Mouse (Mus musculus) MEL (cell line): ENCODE data around the gene Mtln. TPM values are rescaled to one million over a fixed set of nuclear protein-coding genes. Genes with fewer than 3 reads are reported as not detected.

Source experiments
- DNase-seq: peaks from one replicate; pipeline ENCODE4 v3.0.0; 2011; ENCODE audit warnings: low read depth, low spot score
- H3K27ac ChIP-seq: 2 replicates; pipeline ENCODE4 v1.5.1; 2012; ENCODE audit warnings: low read depth, mild to moderate bottlenecking, control low read depth, low read length, moderate library complexity; ENCODE audit not compliant: control insufficient read depth
- H3K27me3 ChIP-seq, 2 experiments: fragments of 150-350 bp in 1 of 2; sonication (generic) in 1 of 2; 2 replicates each; pipeline ENCODE4 v1.6.1; 2012; ENCODE audit warnings: low read length in 2 of 2, mild to moderate bottlenecking in 2 of 2, improper control_type of control experiment in 1 of 2, moderate library complexity in 1 of 2; ENCODE audit not compliant: insufficient read depth in 2 of 2, control insufficient read depth in 1 of 2
- H3K36me3 ChIP-seq, 2 experiments: 2 replicates each; pipeline ENCODE4 v1.6.1; 2012 to 2014; ENCODE audit warnings: low read length in 2 of 2, improper control_type of control experiment in 1 of 2, inconsistent platforms in 1 of 2, mild to moderate bottlenecking in 1 of 2; ENCODE audit not compliant: insufficient read depth in 2 of 2, control insufficient read depth in 1 of 2
- H3K4me1 ChIP-seq, 2 experiments: fragments of 150-350 bp in 1 of 2; sonication (generic) in 1 of 2; 2 replicates each; pipeline ENCODE4 v1.6.1; 2012; ENCODE audit warnings: low read length in 2 of 2, improper control_type of control experiment in 1 of 2, mild to moderate bottlenecking in 1 of 2; ENCODE audit not compliant: insufficient read depth in 2 of 2, control insufficient read depth in 1 of 2
- H3K4me3 ChIP-seq, 2 experiments: fragments of 150-350 bp in 1 of 2; sonication (generic) in 1 of 2; 2 replicates each; pipeline ENCODE4 v1.5.1; 2012; ENCODE audit warnings: low read depth in 2 of 2, low read length in 2 of 2, mild to moderate bottlenecking in 2 of 2, moderate library complexity in 2 of 2, control low read depth in 1 of 2, improper control_type of control experiment in 1 of 2; ENCODE audit not compliant: control insufficient read depth in 1 of 2, insufficient read depth in 1 of 2
- H3K79me2 ChIP-seq: 2 replicates; pipeline ENCODE4 v1.6.1; 2012; ENCODE audit warnings: mild to moderate bottlenecking, low read length, moderate library complexity; ENCODE audit not compliant: control insufficient read depth, poor library complexity, insufficient read depth
- H3K9ac ChIP-seq: 2 replicates; pipeline ENCODE4 v1.6.1; 2012; ENCODE audit warnings: low read depth, mild to moderate bottlenecking, control low read depth, low read length, moderate library complexity; ENCODE audit not compliant: control insufficient read depth, poor library complexity, severe bottlenecking
- H3K9me3 ChIP-seq: fragments of 150-350 bp; sonication (generic); replicated peaks from 2 replicates; pipeline ENCODE4 v1.6.1; 2012; ENCODE audit warnings: mild to moderate bottlenecking, low read length, improper control_type of control experiment, moderate library complexity; ENCODE audit not compliant: insufficient read depth
- CHD1 ChIP-seq: IDR thresholded peaks from 2 replicates; pipeline ENCODE4 v1.6.1; 2012; ENCODE audit warnings: low read depth, mild to moderate bottlenecking, inconsistent platforms, low read length, improper control_type of control experiment
- EP300 ChIP-seq, 2 experiments: IDR thresholded peaks; 2 replicates each; pipeline ENCODE4 v1.6.1; 2011; ENCODE audit warnings: improper control_type of control experiment in 2 of 2, low read length in 2 of 2, low read depth in 1 of 2, mild to moderate bottlenecking in 1 of 2
- GABPA ChIP-seq: IDR thresholded peaks from 2 replicates; pipeline ENCODE4 v1.6.1; 2012; ENCODE audit warnings: low read depth, mild to moderate bottlenecking, inconsistent platforms, low read length, improper control_type of control experiment, moderate library complexity
- GATA1 ChIP-seq: IDR thresholded peaks from 2 replicates; pipeline ENCODE4 v1.6.1; 2011; ENCODE audit warnings: low read depth, low read length, improper control_type of control experiment
- HCFC1 ChIP-seq: IDR thresholded peaks from 2 replicates; pipeline ENCODE4 v1.6.1; 2012; ENCODE audit warnings: low read depth, mild to moderate bottlenecking, inconsistent platforms, low read length, improper control_type of control experiment, moderate library complexity
- KAT2A ChIP-seq: conservative IDR thresholded peaks from 2 replicates; pipeline ENCODE4 v1.6.1; 2012; ENCODE audit warnings: low read depth, low read length, improper control_type of control experiment, inconsistent platforms
- MAX ChIP-seq: IDR thresholded peaks from 2 replicates; pipeline ENCODE4 v1.6.1; 2011; ENCODE audit warnings: low read length, improper control_type of control experiment
- MXI1 ChIP-seq: IDR thresholded peaks from 2 replicates; pipeline ENCODE4 v1.6.1; 2011; ENCODE audit warnings: mild to moderate bottlenecking, low read depth, low read length, improper control_type of control experiment
- MYB ChIP-seq: IDR thresholded peaks from 2 replicates; pipeline ENCODE4 v1.6.1; 2011; ENCODE audit warnings: mild to moderate bottlenecking, low read depth, low read length, improper control_type of control experiment
- MYC ChIP-seq: IDR thresholded peaks from 2 replicates; pipeline ENCODE4 v1.6.1; 2011; ENCODE audit warnings: low read depth, mild to moderate bottlenecking, low read length, improper control_type of control experiment, moderate library complexity
- NELFE ChIP-seq: IDR thresholded peaks from 2 replicates; pipeline ENCODE4 v1.6.1; 2011; ENCODE audit warnings: low read depth, low read length, improper control_type of control experiment
- NRF1 ChIP-seq: IDR thresholded peaks from 2 replicates; pipeline ENCODE4 v1.6.1; 2014; ENCODE audit warnings: low read depth, mild to moderate bottlenecking, inconsistent platforms, low read length, improper control_type of control experiment, moderate library complexity; ENCODE audit not compliant: poor library complexity, insufficient read depth, severe bottlenecking
- POLR2A ChIP-seq, 2 experiments: IDR thresholded peaks; 2 replicates each; pipeline ENCODE4 v1.6.1; 2011 to 2012; ENCODE audit warnings: low read length in 2 of 2, mild to moderate bottlenecking in 2 of 2, control low read depth in 1 of 2, improper control_type of control experiment in 1 of 2, low read depth in 1 of 2, moderate library complexity in 1 of 2; ENCODE audit not compliant: control insufficient read depth in 1 of 2, insufficient read depth in 1 of 2, poor library complexity in 1 of 2
- POLR2AphosphoS2 ChIP-seq: IDR thresholded peaks from 2 replicates; pipeline ENCODE4 v1.6.1; 2011; ENCODE audit warnings: low read length, improper control_type of control experiment
- POLR2AphosphoS5 ChIP-seq: IDR thresholded peaks from 2 replicates; pipeline ENCODE4 v1.6.1; 2012; ENCODE audit warnings: low read depth, borderline replicate concordance, mild to moderate bottlenecking, inconsistent platforms, low read length, moderate library complexity, mixed read lengths
- RCOR1 ChIP-seq: IDR thresholded peaks from 2 replicates; pipeline ENCODE4 v1.6.1; 2012; ENCODE audit warnings: low read depth, mild to moderate bottlenecking, inconsistent platforms, low read length, improper control_type of control experiment
- SIN3A ChIP-seq: IDR thresholded peaks from 2 replicates; pipeline ENCODE4 v1.6.1; 2012; ENCODE audit warnings: low read length, improper control_type of control experiment, inconsistent platforms
- TBP ChIP-seq: IDR thresholded peaks from 2 replicates; pipeline ENCODE4 v1.8.0; 2011; ENCODE audit warnings: low read depth, low read length, improper control_type of control experiment
- TCF12 ChIP-seq: IDR thresholded peaks from 2 replicates; pipeline ENCODE4 v1.6.1; 2014; ENCODE audit warnings: low read depth, mild to moderate bottlenecking, inconsistent platforms, low read length, improper control_type of control experiment, moderate library complexity
- ZKSCAN1 ChIP-seq: IDR thresholded peaks from 2 replicates; pipeline ENCODE4 v1.6.1; 2012; ENCODE audit warnings: low read depth, mild to moderate bottlenecking, inconsistent platforms, low read length, improper control_type of control experiment, moderate library complexity
- ZMIZ1 ChIP-seq: IDR thresholded peaks from 2 replicates; pipeline ENCODE4 v1.6.1; 2012; ENCODE audit warnings: low read depth, mild to moderate bottlenecking, inconsistent platforms, low read length, improper control_type of control experiment, moderate library complexity
- polyA plus RNA-seq, 2 experiments: library from polyadenylated mRNA; stranded (reverse) in 1 of 2; unstranded in 1 of 2; fragments of >175 nt in 1 of 2; fragments of >200 nt in 1 of 2; gene quantifications; 2 replicates each; pipeline versions ENCODE4 v1.2.1 to v1.2.4; 2012; ENCODE audit warnings: low replicate concordance in 2 of 2, low read depth in 1 of 2; ENCODE audit not compliant: insufficient read length in 2 of 2, insufficient read depth in 1 of 2, missing spikeins in 1 of 2
- total RNA-seq: library from RNA; depleted of rRNA; stranded (reverse); fragments of 300-350 nt; gene quantifications from 2 replicates; pipeline ENCODE4 v1.2.3, GENCODE M21; 2012; rRNA removed

The Mtln gene
- total RNA-seq (37.5 and 44.2 TPM in 2 replicates), polyA plus RNA-seq (10 to 100 TPM in 1 of 2 experiments, not detected in 1; 29.8 TPM)

- H3K4me1 ChIP-seq = peaks cover 3 to 15% of the 10 kb centered on the region in 2 experiments
- peak; percentile 94 for DNase-seq
- peak within 1 kb of the TSS; percentile 78 for H3K9ac ChIP-seq
- no peak; the same call in 1 of the 2 replicates for TF ChIP-seq KAT2A
- peak; percentile 77 to 95 for TF ChIP-seq POLR2A (IDR thresholded peaks at IDR 0.05; ENCODE audit: control insufficient read depth in 1 of 2, insufficient read depth in 1 of 2, low read depth in 1 of 2, low read length in 2 of 2, poor library complexity in 1 of 2)
- TF ChIP-seq NELFE = peak; percentile 90
- peak; percentile 79; the same call in 1 of the 2 replicates for TF ChIP-seq POLR2AphosphoS5
- no peak for TF ChIP-seq RCOR1
- TF ChIP-seq TCF12 = peak; percentile 61; the same call in 1 of the 2 replicates
- no peak; the same call in 1 of the 2 replicates for TF ChIP-seq ZKSCAN1
- TF ChIP-seq SIN3A = peak; percentile 66
- TF ChIP-seq EP300 (IDR thresholded peaks at IDR 0.05; ENCODE audit: low read depth in 1 of 2, low read length in 2 of 2) = 0 out of 4 replicates have a peak, but pooled peaks of 1 of the 2 experiments have one; percentile 16
- no peak for TF ChIP-seq GATA1
- TF ChIP-seq CHD1 = no peak
- peak; percentile 86 for TF ChIP-seq NRF1
- TF ChIP-seq HCFC1 = peak; percentile 76
- TF ChIP-seq MYB = no peak
- TF ChIP-seq TBP = peak; percentile 89
- peak; percentile 71 for TF ChIP-seq MAX
- TF ChIP-seq MYC = peak; percentile 88
- peak; percentile 87 for TF ChIP-seq MXI1
- TF ChIP-seq POLR2AphosphoS2 = peak; percentile 85
- TF ChIP-seq ZMIZ1 = peak; percentile 72; the same call in 1 of the 2 replicates
- TF ChIP-seq GABPA = no peak
- no peaks in the 10 kb centered on the region for H3K27me3 ChIP-seq
- H3K4me3 ChIP-seq = peak within 1 kb of the TSS; percentile 72 to 76
- peak within 1 kb of the TSS; percentile 86 for H3K27ac ChIP-seq
- peaks cover 18% of the 10 kb centered on the region for H3K79me2 ChIP-seq
- H3K9me3 ChIP-seq = no peaks in the 10 kb centered on the region
- H3K36me3 ChIP-seq = peaks cover 0 to 15% of the 10 kb centered on the region in 2 experiments; a peak in 2 of 4 replicates
Observed at GRCm38 (mm10) chr2:127791919-127792603, at the start of gene Mtln. TSS of gene Mtln (minus strand) at chr2:127792488.
